Mouse (Mus musculus) adrenal gland, postnatal 25 days (tissue): ENCODE results near the gene Uaca. TPM values are rescaled to one million over a fixed set of nuclear protein-coding genes. Genes with fewer than 3 reads are reported as not detected.

Experiments
- DNase-seq: peaks from one replicate; pipeline ENCODE4 v3.0.0; 2021; ENCODE audit warnings: mixed read lengths
- total RNA-seq: library from RNA; stranded (reverse); gene quantifications from 2 replicates; pipeline ENCODE4 v1.2.3, GENCODE M21; 2021

Uaca gene
- total RNA-seq, 1 experiment from 2014 or later = 48.6 TPM

DNA sequence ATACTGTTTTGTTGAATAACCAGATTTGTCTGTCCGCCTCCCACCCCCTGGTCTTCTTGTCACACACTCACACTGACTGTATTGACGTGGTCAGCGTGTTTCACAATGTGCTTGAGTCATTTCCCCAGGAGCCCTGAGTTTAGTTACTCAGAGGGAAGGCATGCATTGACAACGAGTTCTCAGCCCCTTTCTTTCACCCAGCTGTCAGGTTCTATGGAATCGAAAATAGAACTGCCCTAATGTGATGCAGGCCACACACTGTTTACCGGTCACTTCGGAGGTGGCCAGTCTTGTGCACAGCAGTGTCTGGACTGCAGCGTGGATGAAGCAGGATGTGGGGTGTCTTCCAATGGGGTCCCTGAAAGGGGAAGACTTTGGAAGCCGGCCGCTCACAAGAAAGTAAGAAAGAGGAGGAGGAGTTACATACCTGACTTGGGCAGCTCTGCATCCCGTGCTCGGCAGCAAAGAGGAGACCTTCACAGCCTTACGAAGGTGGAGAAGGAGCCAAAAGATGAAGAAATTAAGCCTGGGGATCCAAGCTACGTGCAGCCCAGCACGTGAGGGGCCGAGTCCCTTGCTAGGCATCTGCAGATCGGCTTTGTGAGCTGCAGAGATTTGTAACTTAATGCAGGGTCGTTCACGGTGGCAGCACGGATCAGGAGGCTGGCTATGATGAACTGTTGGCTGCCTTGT, 43.3 kb downstream of the Uaca start:
- DNase-seq = peak; percentile 33

DNA sequence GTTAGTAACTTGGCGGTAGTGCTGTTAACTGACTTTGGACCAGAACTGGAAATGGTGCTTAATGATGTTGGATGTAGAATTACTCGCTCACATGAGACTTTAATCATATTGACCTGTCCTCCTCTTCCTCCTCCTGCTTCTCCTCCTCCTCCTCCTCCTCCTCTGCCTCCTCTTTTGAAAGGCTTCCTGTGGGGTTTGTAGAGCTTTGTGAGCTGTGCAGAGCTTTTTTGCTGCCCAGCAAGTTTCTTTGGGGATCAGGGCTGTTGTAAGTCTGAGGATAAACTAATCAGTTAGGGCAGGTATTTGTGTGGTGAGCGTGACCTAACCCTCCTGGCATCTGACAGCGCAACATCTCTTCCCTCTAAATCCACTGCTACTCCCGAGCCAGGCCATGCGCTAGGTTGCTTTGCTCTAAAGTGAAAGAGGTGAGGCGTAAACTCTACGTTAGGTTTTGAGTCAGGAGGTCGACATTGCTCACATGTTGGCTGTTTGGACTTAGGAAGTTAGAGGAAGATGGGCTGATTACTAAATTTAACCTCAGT, 44.1 kb downstream of the Uaca start:
- DNase-seq = no peak

DNA sequence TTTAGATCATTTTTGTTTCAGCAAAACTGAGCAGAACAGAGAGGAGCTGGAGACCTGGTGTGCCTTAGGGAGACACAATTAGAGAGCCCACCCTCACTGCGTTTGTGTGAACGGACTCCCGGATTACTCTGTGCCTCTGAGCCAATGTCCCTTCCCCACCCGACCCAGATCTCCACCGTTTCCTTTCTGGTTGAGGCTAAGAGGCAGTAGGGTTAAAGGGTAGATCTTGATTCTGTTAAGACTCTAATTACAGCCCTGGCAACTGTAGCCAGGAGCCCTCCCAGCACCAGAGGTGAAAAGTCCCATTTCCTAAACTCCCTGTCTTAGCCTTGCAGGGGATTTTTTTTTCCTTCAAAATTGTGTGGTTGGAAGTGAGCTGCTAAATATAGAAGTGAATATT, 47.1 kb downstream of the Uaca start:
- no peak for DNase-seq

DNA sequence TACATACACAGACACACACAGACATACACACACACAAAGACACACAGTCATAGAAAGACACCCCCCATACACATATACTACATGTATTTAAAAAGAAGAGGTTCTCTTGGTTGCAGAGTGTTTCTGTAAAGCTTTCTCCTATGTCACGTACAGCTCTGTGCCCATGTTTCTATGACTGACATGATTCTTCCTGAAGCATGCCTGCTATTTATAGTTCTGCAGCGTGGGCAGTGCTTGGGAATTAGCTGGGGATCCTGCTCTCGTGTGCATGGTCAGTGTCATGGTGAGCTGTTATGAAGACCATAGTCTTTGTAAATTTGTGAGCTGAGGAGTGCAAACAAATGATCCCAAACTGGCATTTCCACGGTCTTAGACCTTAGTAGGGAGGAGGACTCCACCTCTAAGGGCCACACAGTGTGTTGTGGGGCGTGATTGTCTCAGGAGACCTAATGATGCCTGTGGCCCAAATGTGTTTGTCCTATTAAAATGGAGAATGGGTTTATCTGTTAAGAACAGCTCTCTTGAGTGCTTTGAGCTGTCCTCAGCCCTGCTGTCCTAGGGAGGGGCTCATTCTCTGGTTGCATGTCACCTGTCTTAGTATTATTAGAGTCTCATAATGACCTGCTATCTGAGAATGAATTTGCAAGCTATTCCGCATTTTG, 49.2 kb downstream of the Uaca start:
- DNase-seq = no peak

DNA sequence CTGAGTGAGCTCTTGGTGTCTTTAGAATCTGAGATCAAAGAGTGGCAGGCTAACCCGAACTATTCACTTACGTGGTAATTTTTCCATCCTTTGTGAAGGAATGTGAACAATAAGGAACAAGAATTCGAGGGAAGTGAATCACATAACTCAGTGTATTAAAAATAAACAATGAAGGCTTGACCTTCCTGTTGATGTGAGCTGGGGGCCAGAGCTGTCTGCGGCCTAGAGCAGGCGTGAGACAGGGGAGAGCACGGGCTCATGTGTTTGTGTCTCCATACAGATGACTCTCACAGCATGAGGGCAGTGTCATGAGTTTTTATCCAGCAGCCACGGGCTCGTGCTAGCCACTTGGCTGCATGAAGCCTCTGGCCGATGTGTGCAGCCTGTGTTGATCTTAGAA, 54.4 kb downstream of the Uaca start:
- DNase-seq = no peak

DNA sequence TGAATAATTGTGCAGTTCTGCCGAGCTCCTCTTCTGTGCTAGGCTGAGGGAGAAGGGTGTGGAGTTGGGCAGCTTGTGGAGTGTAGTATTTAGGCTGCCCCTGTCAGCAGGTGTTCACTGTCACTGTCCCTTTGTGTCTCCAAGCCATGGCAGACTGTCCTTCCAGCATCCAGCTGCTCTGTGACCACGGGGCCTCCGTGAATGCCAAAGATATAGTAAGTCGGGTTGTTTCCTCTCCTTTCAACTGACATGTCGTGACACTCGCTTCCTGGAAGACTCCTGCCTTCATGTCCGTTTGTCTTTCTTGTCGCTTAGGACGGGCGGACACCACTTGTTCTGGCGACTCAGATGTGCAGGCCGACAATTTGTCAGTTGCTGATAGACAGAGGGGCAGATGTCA, 55.6 kb downstream of the Uaca start:
- DNase-seq = no peak

DNA sequence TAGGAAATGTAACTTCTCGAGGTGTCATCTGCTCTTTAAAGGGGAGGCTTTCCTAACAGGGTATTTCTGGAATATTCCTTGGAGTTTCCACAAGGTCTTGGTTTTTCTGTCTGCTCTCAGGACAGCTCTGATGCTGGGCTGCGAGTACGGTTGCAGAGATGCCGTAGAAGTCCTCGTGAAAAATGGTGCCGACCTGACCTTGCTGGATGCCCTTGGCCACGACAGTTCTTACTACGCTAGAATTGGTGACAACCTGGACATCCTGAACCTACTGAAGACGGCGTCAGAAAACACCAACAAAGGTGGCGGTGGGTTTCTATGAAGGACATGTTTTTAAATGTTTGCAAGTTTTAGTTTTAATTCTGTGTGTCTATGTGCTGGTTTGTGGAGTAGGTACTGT, 59.9 kb downstream of the Uaca start:
- DNase-seq = no peak

DNA sequence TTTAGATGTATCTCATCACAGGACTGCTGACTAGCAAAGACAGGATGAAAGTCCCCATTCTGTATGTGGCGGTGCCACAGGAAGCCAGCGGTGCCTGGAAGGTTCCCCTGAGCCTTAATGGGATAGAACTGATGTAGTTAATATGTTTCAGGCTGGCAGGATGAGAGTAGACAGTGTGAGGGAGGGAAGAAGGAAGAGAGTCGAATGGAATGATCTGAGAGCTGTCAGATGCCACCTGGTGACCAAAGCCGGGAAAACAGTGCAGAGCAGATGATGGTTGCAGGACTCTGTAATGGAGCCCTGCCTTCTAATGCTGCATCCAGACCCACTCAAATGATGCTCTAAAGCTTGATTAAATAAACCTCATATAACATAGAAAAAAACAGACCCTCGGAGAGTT, 63.5 kb downstream of the Uaca start:
- peak; percentile 55 for DNase-seq

DNA sequence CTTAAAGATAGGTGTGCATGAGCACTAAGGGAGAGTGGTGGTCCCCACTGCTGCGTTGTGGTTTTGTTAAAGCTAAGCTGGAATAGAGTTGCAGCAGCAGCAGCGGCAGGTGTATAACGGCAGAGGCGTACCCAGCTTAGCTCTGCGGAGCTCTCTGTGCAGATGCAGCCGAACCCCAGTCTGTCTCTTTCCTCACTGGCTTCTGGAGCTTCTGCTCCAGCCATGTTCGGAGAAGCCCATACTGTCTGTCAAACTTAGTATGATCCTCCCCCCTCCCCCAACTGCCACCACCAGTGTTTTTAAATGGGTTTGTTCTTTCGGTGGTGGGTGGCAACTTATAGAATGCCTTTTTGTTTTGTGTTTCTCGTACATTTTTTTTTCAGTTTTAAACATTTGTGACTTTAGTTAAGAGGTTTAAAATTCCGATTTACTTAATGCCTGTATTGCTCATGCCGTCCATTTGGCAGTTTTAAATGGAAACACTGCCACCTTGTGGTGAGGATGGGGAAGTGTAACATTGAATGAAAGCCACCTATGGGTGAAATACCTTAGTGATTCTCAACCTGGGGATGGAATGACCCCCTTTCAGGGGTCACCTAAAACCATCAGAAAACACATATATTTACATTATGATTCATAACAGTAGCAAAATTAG, 64.1 kb downstream of the Uaca start:
- no peak for DNase-seq

DNA sequence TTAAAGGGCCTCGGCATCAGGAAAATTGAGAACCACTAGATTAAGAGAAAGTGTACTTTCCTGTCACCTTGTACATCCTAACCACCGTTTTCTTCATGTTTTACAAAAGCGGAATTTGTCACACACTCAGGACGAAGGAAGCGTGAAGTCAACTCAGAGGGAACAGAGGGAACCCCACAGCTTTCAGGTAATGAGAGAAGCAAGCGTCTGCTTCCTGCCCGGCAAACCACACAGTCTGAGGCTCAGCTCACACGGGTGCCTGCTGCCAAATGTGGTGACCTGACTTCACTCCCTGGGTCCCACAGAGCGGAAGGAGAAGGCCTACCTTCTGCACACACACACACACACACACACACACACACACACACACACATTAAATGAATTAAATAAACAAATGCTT, 64.7 kb downstream of the Uaca start:
- DNase-seq = no peak

DNA sequence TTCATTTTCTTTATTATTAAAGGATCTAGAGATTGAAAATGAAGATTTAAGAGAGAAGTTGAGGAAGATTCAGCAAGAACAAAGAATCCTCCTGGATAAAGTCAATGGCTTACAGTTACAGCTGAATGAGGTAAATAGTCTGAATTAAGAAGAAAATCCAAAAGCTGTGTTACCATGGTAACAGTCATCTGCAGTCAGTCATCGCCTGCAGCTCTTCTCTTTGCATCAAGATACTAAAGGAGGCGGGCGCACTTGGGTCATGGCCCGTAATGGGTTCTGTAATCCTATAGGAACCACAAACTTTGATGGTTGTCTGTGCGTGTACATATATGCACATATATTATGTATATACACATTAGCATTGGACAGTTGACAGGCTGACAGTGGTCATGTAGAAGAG, 66.7 kb downstream of the Uaca start:
- no peak for DNase-seq

DNA sequence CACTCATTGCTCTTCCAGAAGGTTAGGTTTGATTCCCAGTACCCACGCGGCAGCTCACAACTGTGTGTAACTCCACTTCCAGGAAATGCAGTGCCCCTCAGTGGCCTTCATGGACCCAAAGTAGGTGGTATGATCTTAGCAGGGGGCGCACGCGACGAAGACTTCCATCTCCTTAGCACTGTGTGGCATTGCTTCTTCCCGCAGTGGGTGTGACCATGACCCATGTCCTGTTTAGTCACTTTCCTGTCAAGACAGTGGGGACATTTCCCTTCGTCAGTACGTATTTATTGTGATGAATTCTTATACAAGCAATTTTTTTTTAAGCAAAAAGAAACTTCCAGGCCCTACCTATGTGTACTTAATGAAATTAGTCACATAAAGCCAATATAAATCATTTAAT, 70.3 kb downstream of the Uaca start:
- no peak for DNase-seq

DNA sequence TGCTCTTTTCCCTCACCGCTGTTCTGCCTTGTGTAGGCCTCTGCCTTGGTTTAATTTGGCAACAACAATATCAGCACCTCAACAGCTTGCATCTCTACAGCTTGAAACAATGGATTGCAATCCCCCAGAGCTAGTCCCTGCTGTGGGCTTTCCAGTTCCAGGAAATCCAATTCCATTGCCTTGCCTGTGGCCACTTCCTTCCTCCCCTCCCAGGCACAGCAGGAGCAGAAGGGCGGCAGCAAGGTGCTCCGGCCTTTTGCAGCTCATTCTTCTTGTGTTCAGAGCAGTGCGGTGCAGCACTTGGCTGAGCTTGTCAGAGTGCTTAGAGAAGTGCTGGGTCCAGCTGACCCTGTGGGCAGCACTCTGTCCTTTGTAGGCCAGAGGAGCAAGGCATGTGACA, 71.5 kb downstream of the Uaca start:
- DNase-seq = no peak

DNA sequence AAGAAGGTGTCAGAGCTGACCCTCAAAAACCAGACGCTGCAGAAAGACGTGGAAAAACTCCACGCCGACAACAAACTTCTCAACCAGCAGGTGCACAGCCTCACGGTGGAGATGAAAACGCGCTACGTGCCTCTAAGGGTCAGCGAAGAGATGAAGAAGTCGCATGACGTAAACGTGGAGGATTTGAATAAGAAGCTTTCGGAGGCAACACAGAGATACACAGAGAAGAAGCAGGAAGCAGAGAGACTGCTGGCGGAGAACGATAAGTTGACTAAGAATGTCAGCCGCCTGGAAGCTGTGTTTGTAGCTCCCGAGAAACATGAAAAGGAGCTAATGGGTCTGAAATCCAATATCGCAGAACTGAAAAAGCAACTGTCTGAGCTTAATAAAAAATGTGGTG, 76.1 kb downstream of the Uaca start:
- DNase-seq = no peak

DNA sequence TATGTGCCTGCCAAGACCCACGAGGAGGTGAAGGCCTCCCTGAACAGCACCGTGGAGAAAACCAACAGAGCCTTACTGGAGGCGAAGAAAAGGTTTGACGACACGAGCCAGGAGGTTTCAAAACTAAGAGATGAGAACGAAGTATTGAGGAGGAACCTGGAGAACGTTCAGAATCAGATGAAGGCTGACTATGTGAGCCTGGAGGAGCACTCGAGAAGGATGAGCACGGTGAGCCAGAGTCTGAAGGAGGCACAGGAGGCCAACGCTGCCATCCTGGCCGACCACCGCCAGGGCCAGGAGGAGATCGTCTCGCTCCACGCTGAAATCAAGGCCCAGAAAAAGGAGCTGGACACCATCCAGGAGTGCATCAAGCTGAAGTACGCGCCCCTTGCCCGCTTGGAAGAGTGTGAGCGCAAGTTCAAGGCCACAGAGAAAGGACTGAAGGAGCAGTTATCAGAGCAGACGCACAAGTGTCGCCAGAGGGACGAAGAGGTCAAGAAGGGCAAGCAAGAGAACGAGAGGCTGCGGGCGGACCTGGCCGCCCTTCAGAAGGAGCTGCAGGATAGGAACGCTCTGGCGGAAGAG, 76.7 kb downstream of the Uaca start:
- no peak for DNase-seq

DNA sequence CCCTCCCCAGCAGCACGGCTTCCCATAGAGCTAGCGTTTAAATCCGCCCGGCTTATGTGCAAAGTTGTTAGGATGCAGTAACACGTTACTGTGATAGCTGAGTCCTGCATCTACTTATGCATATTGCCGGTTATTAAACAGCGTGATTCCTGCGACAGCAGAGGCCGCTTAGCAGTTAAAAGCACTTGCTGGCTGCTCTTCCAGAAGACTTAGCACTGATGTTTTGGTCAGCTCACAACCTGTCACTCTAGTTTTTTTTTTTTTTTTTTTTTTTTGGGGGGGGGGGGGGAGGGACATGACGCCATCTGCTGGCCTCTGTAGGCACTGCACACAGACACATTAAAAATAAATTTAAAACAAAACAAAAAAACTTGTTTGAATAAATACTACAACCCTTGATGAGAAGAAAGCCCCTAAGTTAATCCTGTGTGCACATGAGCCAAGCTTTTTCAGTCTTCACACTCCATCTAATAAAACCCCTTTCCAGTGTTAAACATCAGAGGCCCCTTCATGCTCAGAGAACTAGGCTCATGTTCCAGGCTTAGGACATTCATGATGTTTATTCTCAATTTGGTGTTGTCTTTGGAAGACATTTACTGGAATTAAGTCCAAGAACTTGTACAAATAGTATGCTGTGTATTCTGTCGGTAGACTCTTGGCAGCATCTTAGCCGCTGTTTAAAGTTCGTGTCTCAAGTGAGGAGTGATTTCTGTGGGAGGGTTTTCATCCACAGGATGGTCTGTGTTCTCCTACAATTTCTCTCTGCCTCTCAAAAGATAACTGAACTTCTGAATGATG, 79.1 kb downstream of the Uaca start:
- DNase-seq = no peak

DNA sequence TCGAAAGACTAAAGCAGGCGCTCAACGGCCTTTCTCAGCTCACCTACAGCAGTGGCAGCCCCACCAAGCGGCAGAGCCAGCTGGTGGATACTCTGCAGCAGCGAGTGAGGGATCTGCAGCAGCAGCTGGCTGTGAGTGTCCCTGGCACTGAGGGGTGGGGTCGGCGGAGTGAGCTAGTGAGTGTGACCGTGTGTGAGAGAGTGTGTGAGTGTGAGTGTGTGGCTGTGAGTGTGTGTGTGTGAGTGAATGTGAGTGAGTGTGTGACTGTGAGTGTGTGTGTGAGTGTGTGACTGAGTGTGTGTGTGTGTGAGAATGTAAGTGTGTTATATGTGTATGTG, 79.7 kb downstream of the Uaca start:
- no peak for DNase-seq

DNA sequence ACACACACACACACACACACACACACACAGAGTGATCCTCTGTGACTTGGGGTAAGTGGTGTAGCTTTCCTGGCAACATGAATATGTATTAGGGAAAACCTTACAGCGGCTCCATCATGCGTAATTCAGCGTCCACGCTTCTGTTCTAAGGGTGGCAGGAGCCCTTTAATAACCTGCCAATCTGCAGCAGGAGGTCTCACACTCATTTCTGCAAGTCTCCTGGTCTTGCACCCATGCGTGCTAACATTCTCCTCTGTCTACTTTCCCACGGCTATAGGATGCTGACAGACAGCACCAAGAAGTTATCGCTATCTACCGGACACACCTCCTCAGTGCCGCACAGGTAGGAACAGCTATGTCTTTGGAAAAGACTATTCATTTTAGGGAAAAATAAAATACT, 81.7 kb downstream of the Uaca start:
- no peak for DNase-seq

DNA sequence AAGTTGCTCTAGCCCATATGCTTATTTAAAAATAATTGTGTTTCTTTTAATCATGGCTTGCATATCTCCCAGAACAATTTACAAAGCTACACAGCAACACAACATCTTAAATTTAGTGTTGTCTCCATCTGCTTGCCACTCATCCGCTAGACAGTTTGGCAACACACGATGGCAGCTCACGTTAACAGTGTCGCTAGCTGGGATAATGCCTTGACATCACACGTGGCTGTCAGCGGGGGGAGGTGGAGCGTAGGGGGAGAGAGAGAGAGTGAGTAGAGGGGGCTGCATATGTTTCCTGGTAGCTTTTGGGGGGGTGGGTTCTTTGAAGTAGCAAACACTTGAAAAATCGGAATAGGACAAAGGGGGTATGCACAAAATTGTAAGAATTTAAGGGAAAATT, 82.2 kb downstream of the Uaca start:
- no peak for DNase-seq

DNA sequence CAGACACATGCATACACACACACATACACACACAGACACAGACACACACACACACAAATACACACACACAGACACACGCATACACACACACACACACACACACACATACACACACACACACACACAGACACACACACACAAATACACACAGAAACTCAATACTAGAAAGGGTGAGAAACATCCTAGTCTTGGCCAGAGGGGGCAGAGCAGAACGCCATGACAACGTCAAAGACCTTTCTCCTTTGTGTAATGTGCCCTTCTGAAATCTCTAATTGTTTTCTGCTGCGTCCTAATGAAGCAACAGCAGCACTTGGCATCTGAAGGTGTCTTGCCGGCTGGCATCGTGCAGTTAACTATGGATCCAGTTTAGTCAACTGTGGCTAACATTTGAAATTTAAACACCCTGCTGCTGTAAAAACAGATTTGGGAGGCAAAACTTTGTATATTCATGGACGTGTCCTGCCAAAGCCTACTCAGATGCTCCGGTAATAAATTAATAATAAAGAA, 83.8 kb downstream of the Uaca start:
- no peak for DNase-seq

DNA sequence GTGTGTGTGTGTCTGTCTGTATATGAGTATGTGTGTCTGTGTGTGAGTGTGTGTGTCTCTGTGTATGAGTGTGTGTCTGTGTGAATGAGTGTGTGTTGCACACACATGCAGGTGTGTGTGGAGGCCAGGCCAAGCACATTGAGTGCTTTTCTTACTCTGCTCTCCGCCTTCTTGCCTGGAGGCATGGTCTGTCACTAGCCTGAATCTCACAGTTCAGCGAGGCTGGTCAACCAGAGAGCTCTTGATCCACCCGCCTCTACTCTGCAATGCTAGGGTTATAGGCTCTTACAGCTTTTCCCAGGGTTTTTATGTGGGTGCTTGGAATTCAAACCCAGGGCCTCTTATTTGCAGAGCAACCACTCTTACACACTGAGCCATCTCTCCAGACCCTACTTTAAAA, 84.3 kb downstream of the Uaca start:
- no peak for DNase-seq

DNA sequence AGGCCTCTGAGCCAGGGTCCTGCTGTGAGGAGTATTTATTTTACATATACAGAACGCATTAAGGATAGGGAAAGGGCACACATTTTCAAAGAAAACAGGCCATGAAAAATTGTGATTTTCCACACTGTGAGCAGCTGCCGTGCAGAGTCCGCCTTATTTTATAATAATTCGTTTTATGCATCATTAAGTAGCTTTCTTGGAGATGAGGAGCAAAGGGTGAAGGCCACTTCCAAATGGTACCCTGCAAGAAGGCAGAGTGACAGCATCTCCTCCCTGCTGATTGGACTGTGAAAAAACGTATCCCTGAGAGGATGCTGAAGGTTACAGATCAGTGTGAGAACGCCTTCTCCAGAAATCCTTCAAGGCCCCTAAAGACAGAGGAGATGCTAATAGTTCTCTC, 90.8 kb downstream of the Uaca start:
- DNase-seq = no peak
